Mouse (Mus musculus) cerebellum, adult (tissue): ENCODE measurements around the gene Sox13.

ENCODE experiments used
- ATAC-seq: cut with Nextera tagmentation; 2 replicates; pipeline ENCODE4 v1.9.2; 2017; ENCODE audit warnings: mild to moderate bottlenecking, moderate library complexity, mixed read lengths; ENCODE audit not compliant: insufficient number of reproducible peaks, low FRiP score, low TSS enrichment

Sox13 gene

DNA sequence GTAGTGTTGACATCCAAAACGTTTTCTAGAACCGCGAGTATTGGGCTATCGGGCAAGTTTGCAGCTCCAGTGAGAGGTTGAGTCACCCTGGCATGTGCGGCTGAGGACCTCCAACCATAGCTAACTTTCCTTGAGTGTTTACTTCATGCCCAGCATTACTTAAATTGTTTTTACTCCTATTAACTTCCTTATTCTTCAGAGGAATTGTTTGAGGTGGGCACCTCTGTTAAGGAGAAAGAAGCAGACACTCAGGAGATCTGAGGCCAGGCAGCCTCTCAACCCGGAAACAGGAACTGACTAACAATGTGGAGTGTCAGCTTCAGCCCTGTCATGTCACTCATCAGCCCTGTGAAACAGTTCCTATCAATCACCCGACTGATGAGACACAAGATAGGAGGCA is 17.6 kb downstream of the Sox13 start:
- no peak for ATAC-seq

DNA sequence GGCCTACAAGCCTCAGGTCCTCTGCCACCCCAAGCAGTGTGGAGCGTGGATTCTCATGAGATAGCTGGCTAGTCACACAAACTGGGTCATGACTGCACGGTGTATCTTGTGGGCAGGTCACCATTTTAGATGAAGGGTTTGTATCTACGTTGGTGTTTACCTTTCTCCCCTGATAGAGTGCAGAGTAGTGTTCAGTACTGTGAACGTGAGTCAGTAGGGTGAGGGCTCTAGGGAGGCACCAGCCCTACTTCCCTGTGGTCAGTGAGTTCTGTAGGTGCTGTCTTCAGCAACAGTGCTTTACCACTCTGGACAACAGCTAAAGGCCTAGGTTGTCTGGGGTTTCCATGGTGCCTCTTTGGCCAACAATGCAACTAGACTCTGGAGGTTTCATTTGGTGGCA is 20.2 kb downstream of the Sox13 start:
- no peak for ATAC-seq

DNA sequence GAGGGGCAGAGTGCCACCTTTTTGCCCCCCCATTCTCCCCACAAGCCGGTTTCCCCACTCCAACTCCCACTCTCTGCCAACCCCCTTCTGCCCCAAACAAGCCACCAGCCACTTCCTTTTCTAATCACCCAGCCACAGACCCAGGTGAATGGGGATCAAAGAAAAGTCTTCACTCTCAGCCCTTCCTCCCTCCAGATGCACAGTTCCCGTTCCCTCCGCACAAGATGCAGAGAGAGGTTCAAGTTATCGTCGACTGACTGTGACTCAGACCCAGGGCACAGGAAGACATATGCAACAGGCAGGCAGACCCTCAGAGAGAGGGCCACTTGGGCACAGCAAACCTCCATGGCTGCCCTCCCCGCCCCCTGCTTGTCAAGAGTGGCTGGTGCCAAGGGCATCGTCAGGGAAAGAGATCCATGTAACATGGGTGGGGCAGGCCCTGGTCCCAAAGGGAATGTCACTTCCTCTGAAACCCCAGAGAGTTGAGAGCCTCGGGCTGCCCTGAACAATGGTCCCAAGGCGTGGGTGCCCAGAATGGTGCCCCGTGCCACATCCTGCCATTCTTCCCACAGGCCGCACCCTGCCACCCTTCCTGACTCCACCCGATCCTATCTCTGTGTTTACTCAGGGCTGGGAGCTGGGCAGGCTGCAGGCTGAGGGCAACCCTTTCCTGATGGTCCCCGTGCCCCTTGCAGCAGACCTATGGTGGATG is 24.0 kb downstream of the Sox13 start:
- ATAC-seq, result no peak

DNA sequence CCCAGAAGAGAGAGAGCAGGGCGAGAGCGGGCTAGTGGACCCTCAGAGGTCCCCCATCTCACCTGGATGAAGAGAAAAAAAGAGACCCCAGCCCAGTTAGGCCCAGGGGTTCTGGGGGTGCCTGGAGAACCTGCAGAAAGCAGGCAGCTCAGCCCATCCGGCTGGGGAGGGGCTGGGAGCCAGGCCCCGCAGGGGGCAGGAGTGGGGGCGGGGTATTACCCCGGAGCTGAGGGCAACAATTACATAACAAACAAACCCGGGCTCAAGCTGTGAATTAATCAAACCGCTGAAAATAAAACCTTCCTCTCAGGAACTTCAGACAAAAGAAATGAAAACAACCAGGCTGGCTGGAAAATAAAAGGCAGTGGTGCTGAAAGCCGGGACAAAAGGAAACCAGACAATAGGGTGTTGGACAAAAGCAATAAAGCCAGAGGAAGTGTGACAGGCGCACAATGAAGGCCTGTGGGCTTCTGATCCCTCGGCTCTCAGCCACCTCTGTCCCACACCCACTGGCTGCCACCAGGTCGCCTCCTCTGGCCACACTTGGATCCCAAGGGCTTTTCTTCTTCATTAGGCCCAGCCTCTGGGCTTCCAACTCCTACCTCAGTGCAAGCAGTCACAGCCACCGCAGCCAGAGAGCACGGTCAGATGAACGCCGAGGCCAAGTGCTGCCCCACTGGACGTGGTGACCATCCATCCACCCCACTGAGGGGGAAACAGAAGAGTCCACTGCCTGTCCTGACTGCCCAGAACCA is 26.5 kb downstream of the Sox13 start:
- no peak for ATAC-seq

DNA sequence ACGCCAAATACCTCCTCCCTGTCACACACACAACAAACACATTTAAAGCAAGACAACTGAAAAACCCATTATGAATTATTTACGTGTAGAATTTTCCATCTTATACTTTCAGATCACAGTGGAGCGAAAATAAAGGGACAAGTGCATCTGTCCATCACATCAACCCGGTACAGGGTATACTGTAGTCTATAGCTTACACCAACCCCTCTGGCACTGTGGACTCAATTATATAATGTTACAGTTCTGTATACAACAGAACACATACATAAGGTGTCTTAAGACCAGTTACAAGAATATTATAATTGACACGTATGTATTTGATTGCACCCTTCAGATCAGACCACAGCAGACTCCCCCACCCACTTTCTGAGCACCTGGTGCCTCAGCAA is 27.1 kb downstream of the Sox13 start:
- no peak for ATAC-seq

DNA sequence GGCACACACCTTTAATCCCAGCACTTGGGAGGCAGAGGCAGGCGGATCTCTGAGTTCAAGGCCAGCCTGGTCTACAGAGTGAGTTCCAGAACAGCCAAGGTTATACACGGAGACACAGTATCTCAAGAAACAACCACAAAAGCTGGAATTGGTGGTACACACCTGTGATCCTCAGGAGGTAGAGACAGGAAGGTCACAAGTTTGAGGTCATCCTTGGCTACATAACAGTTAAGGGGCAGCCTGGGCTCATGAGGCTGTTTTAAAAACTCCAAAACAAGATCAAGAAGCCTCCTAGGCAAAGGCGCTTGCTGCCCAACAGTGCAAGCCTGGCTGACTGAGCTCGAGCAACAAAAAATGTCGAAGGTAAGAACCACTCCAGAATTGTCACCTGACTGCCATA is 27.5 kb downstream of the Sox13 start:
- ATAC-seq, result no peak

DNA sequence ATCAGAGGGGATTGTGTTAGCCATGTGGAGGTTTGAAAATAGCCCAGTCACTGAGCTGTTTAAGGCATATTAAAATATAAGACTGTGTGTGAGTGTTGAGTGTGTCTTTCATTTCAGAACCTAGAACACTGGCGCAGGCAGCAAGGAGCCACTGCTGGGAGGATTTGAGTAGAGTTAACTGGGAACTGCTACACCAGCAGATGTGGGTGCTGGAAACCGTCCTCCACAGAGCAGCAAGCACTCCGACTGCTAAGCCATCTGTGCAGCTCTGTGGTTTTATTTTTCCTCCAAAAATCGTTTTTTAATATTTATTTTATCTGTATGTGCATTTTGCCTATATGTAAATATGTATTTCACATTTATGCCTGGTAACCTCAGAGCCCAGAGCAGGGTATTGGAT is 29.5 kb downstream of the Sox13 start:
- ATAC-seq, result no peak

DNA sequence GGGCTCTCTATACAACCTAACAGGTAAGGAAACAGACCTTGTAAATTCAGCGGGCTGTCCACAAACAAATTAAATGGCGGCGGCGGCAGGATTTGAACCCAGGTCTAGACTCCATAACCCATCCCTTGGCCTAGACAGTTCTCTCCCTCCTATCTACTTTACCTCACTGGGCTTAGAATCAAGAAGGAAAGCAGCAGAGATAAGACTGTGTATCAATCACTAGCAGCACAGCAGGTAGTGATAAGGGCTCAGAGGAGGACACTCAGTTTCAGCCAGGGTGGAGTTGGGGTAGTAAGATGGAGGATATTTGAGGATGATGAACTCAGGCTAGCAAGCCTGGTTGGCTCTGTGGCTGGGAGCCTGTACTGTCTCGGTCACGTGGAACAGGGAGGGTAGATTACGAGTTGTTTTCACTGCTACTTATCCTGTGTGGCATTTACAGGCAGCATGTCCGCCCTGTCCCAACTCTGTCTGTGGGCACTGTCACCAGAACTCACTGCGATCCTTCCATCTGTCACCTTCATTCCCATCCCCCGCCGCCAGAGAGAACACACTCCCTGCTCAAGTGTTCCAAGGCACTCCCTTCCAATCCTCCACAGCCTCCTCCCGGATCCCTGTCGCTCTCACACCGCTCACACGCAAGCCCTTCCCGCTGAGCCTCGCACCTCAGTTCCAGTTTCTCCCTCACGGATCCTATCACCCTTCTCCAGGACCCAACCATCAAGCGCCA is 36.5 kb downstream of the Sox13 start:
- ATAC-seq, result no peak

DNA sequence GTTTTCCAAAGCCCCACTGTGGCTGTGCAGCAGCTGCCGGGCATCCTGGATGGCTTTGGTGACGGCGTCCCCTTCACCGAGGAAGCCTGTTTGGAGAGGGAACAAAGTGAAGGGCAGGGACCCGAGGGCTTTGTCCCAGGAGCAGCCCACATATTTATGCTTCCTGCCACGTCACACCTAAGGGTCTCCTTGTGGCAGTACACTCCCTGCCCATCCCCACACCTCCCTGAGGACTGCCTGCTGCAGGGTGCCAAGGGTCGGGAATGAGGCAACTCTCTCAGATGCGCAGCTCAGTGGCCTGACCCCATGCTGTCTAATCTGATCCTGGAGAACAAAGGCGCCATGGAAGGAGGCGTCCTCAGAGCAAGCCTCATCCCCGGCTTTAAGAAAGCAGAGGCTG is 38.0 kb downstream of the Sox13 start:
- ATAC-seq, result no peak

DNA sequence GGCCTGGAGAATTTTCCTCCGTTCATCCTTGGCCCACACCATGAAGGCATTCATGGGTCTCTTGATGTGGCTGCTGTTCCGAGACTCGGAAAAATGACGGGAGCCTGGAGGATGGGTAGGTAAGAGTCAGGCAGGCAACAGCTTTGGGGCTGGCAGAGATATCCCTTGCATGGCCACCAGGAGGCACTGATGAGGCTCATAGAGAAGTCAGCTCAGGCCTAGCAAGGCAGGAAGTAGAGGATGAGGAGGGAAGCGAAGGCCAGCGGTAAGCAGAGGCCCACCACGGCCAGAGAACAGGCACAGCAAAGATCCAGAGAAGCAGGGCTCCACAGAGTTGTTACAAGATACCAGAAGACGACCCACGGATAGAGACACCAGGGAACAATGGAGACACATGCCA is 38.7 kb downstream of the Sox13 start:
- ATAC-seq, result no peak

DNA sequence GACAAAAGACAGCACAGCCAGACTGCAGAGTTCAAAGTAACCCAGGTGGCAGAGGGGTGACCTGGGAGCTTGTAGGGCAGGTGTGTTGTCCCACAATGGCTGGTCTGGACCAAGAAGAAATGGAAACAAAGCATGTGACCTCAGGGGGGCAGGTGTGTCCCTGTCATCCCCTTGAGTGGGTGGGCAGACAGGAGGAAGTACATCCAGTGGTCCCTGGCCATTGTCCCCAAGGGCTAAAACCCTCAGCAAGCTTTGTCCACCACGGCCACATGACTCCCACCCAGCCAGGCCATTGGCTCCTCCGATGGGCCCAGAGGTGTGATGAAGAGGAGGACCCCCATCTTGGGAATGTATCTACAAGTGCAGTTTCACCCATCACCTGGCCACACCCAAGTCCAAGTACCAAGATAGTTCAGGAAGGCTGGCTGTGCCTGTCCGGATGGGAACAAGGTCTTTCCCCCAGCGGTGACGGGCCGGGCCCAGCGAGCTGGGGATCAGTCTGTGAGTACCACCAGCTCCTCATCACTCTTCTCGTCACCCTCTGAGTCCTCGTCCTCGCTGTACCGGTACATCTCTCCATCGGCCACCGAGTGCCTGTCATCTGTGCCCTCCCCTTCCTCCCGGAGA is 40.9 kb downstream of the Sox13 start:
- no peak for ATAC-seq

DNA sequence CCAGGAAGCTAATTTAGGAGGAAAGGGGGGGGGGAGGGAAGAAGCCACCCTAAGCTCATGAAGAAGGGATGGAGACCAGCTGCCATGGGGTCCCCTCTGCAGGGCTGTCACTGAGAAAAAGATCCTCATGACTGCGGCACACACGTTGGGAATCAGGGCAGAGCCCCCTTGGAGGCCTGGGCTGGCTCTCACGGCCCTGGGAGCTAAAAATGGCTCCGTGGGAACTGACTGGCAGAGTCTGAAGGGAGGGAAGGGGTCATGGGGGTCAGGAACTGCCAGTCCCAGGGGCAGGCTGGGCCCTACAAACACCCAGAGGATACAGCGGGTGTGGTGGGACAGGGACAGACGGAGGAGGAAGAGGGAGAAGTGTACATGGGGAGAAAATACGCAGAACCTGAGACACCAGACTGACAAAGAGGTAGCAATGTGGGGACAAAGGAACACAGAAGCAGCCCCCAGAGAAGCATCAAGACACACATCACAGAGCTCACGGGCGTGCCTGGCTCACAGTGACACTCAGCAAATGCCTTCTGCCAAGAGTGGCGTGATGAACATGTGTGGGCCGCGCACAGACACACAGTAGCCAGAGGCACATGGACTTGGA is 41.5 kb downstream of the Sox13 start:
- no peak for ATAC-seq

DNA sequence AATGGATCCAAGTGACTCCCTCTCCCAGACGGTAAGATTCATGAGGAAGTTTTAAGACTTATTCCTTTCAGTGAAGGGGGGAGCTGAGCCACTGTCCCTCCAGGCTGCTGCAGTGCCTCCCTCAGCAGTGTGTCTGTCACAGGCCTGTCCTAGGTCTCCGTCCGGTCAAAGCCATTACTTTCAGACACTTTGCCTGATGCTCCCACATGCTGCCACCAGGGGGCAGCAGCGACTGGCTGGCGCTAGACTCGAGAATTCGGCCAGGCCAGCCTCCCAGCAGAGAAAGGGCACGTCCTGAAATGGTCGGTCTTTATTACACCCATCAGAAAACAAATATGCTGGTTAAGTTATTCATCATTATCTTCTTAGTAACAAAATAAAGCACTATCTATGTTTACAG is 42.2 kb downstream of the Sox13 start:
- ATAC-seq, result no peak

DNA sequence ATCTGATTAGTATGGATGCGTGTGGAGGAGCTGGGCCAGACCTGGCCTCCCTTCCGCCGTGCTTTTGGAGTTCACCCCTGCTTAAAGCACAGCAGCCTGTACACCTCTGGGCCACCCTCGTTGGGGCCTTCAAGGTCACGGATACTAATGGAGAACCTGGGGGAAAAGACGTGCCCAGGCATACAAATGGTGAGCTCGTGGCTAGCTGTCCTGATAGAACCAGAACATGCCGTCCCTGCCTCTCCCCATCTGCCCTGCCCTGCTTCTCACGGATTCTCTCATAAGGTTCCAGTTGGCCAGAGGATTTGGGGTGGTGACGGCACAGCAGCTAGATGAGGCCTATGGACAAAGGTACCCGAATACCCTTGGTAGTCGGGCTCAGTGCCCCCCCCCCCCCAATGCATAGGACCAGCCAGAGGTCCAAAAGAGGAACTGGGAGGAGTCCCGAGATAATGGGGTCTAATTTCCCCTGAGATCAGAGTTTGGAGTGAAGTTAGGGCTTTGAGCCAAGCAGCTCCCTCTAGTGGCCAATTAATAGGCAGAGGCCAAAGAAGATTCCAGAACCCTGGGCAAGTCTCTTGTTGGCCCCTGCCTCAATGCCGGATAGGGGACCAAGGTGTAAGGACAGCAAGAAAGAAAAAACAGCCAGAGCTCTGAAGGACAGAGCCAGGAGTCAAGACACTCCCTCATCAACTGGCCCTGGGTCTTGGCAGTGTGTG is 43.7 kb downstream of the Sox13 start:
- no peak for ATAC-seq

DNA sequence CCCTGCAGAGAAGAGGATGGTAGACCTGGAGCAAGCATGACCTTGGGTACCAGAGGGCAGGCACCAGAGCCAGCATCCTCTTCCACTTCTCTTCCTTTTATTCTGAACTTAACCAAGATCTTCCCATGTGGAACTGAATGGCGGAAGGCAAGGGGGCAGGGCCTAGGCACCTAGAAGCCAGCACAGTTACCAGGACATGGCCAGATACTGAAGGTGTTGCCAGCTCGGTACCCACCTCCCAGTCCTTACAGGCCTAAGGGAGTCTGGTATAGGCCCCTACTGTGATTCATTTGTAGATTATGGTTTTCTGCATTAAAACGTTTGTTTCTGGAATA is 44.2 kb downstream of the Sox13 start:
- ATAC-seq, result no peak

DNA sequence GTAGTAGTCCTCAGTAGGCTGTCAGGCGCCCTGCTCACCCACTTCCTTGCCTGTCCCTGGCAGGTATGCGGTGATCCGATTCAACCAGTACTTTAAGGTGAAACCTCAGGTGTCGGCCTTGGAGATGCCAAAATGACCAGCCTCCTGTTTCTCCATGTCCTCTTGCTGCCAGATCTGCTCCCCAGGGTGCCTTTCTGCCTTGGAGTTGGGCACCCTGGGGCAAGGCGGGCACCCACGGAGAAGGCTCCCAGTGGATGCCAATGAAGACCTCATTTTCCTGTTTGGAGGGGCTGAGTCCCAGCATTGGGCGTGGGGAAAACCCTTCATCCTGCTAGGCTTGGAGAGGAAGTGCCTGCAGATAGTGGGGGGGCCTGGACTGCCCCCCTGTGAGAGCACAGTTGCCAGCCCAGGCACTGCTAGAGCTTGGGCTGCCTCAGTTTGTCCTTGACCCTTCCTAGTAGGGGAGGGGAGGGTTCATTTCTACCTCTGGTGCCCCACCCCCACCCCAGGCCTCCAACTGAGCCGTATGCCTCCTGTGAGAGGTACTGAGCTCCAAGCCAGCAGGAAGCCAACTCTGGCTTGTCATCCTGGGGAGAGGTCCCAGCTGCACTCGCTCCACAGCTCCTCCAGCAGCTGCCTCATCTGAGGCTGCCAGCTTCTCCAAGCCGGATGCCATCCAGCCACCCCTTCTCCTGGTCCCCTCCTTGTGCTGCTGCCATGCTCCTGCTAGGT is 44.8 kb downstream of the Sox13 start:
- no peak for ATAC-seq

DNA sequence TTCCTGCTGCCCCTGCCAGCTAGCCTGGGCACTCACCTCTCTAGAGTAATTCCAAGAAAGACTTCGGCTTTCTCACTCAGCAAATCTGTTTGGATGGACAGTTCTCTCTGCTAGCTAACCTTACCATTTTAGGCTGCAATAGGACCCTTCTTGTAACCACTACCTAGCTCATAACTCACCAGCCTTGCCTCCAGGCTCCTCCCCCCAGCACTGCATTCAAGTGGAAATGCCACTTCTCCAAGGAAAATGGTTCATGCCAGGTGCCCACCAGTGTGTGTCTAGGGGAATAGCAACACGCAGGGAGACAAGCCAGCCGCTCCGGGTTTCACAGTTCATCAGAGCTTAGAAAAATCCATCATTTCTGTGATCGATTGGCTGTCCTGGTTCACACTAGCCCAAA is 46.6 kb downstream of the Sox13 start:
- ATAC-seq, result no peak

DNA sequence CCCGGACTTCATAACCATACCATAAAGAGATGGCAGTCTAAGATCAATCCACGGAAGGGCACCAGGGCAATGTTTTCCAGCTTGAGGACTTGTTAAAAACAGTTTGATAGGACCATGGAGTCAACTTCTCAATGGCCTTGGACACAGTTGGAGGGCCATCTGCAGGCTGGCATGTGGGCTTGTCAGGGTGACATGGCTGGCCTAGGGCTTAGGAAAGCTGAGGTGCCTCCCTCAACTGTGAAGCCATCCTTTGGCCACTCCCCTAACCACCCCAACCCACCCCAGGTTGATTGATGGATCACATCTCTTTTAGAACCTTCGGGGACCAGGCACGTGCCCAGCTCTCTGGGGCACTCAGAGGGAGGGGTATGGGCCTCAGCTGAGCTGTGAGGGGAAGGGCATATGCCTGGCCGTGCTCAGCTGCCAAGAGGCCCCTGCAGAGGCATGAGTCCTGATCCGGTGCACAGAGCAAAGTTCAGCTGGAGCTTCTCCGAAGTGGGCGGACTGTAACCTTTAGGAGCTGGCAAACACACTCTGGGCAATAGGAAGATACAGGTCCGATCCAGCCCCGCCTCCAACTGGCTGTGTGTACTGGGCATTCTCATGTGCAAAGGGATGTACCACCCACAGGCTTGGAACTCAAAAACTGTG is 48.4 kb downstream of the Sox13 start:
- ATAC-seq, result no peak

DNA sequence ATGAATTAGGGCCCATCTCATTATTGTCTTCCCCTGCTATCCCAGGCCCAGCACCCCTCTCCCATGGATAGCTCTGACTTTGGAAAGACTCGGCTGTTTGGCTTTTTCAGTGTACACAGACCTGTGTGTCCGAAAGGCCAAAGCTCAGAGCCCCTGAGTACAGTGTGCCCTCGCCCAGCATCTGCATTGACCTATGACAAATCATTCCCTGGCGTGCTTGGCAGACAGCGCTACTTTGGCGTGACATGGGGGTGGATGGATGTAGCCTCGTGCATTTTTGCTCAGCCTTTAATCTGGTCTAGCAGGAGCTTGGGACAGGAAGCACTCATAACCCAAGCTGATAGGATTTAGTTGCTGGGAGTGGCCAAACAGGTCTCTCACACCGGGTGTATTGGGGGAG is 52.1 kb downstream of the Sox13 start:
- no peak for ATAC-seq
